In the genomic region with DNA sequence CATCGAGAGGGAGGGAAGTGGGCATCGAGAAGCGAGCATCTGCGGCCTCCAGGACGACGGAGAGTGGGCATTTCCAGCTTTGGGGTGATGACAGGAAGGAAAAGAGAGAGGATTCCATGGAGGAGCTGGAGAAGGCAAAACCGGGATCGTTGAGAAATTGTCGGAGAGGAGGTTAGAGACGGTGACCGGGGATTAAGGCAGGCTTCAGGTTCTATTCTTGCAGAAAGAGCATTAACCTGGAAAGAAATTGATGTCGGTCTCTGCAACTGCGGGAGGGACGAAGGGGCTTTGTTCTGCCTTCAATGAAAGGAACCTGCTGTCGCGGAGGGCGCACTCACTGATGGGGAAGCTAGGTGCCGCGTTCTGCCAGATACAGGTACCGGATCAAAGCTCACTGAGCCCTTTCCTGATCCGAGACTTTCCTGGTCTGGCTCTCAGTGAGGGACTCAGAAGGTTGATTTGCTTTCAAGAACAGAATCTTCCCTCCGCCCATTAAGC, we compare ENCODE assay signal across 8 mouse cellular contexts. TPM values are rescaled to one million over a fixed set of nuclear protein-coding genes. Genes with fewer than 3 reads are reported as not detected.
DNase-seq lines count a peak whose midpoint lies in the region; ATAC-seq lines count a peak whose summit lies in the region.

No protein-coding gene starts in this region.

- 0 out of 2 replicates have a peak, but pooled peaks cover 9% of the 10 kb centered on the region for H3K4me1 ChIP-seq in heart, embryonic 16.5 days (ENCODE audit: control insufficient read depth, insufficient read depth, low read length)
- no peaks in the 10 kb centered on the region for H3K4me1 ChIP-seq in embryonic facial prominence, embryonic 14.5 days (ENCODE audit: control insufficient read depth, insufficient read depth, low read length)
- H3K4me1 ChIP-seq in liver, embryonic 12.5 days, result peaks cover 9% of the 10 kb centered on the region
- peaks cover 12% of the 10 kb centered on the region for H3K4me1 ChIP-seq in stomach, embryonic 15.5 days

- no peak for DNase-seq in heart, adult 9 months (ENCODE audit: low spot score in 2 of 2)
- DNase-seq in ES-CJ7 (ENCODE audit: low read depth, low spot score), result peak; percentile 25
- DNase-seq in embryonic facial prominence, embryonic 14.5 days (ENCODE audit: low spot score), result no peak
- no peak for DNase-seq in frontal cortex, postnatal 25 days (ENCODE audit: low spot score in 2 of 2)
- no peak for DNase-seq in gastrocnemius, postnatal 36 days

- peak overlapping the region; percentile 71 for H3K4me2 ChIP-seq in heart, embryonic 16.5 days (ENCODE audit: low read depth, low read length)
- H3K4me2 ChIP-seq in embryonic facial prominence, embryonic 14.5 days (ENCODE audit: low read depth, low read length), result peak overlapping the region; percentile 97
- peak overlapping the region; percentile 64 for H3K4me2 ChIP-seq in liver, embryonic 12.5 days
- H3K4me2 ChIP-seq in stomach, embryonic 15.5 days, result peak overlapping the region; percentile 95

- H3K9ac ChIP-seq in heart, embryonic 16.5 days (ENCODE audit: low read length), result no peak overlapping the region
- peak overlapping the region; percentile 58 for H3K9ac ChIP-seq in embryonic facial prominence, embryonic 14.5 days (ENCODE audit: low read depth, low read length)
- no peak overlapping the region for H3K9ac ChIP-seq in liver, embryonic 12.5 days
- no peak overlapping the region for H3K9ac ChIP-seq in stomach, embryonic 15.5 days

- H3K27me3 ChIP-seq in heart, embryonic 16.5 days (ENCODE audit: control insufficient read depth, insufficient read depth, low read length), result peaks cover 39% of the 10 kb centered on the region
- H3K27me3 ChIP-seq in embryonic facial prominence, embryonic 14.5 days (replicated peaks; ENCODE audit: control insufficient read depth, insufficient read depth, low read length), result peaks cover 41% of the 10 kb centered on the region
- H3K27me3 ChIP-seq in liver, embryonic 12.5 days (replicated peaks), result peaks cover 64% of the 10 kb centered on the region
- H3K27me3 ChIP-seq in stomach, embryonic 15.5 days (replicated peaks), result peaks cover 32% of the 10 kb centered on the region

- no peak for ATAC-seq in heart, embryonic 16.5 days (replicated peaks; ENCODE audit: extremely low read depth, insufficient read depth, low FRiP score)
- ATAC-seq in embryonic facial prominence, embryonic 14.5 days (ENCODE audit: low read depth), result no peak
- ATAC-seq in liver, embryonic 12.5 days, result no peak
- no peak for ATAC-seq in stomach, embryonic 15.5 days (ENCODE audit: insufficient read depth, low FRiP score, low read depth)

- H3K9me3 ChIP-seq in heart, embryonic 16.5 days (replicated peaks; ENCODE audit: control insufficient read depth, low read length), result no peaks in the 10 kb centered on the region
- H3K9me3 ChIP-seq in embryonic facial prominence, embryonic 14.5 days (ENCODE audit: control insufficient read depth, low read length), result no peaks in the 10 kb centered on the region
- no peaks in the 10 kb centered on the region for H3K9me3 ChIP-seq in liver, embryonic 12.5 days (replicated peaks)
- no peaks in the 10 kb centered on the region for H3K9me3 ChIP-seq in stomach, embryonic 15.5 days

- WGBS in heart, embryonic 16.5 days, result under 1% methylated on average over 22 of the region's 22 CpGs
- WGBS in embryonic facial prominence, embryonic 14.5 days, result 1% methylated on average over 21 of the region's 22 CpGs
- 4% methylated on average over 22 of the region's 22 CpGs for WGBS in liver, embryonic 12.5 days (ENCODE audit: insufficient replicate concordance)
- WGBS in stomach, embryonic 15.5 days, result 2% methylated on average over 22 of the region's 22 CpGs

- no peaks in the 10 kb centered on the region for H3K36me3 ChIP-seq in heart, embryonic 16.5 days (ENCODE audit: control insufficient read depth, insufficient read depth)
- no peaks in the 10 kb centered on the region for H3K36me3 ChIP-seq in embryonic facial prominence, embryonic 14.5 days (ENCODE audit: control insufficient read depth, insufficient read depth, low read length)
- no peaks in the 10 kb centered on the region for H3K36me3 ChIP-seq in liver, embryonic 12.5 days
- no peaks in the 10 kb centered on the region for H3K36me3 ChIP-seq in stomach, embryonic 15.5 days

- H3K4me3 ChIP-seq in heart, embryonic 16.5 days (ENCODE audit: low read length), result peak overlapping the region; percentile 48
- peak overlapping the region; percentile 50 for H3K4me3 ChIP-seq in embryonic facial prominence, embryonic 14.5 days (ENCODE audit: low read depth, low read length)
- H3K4me3 ChIP-seq in liver, embryonic 12.5 days, result peak overlapping the region; percentile 42
- peak overlapping the region; percentile 45 for H3K4me3 ChIP-seq in stomach, embryonic 15.5 days (replicated peaks)

- no peak overlapping the region for H3K27ac ChIP-seq in heart, embryonic 16.5 days (ENCODE audit: low read length)
- no peak overlapping the region for H3K27ac ChIP-seq in embryonic facial prominence, embryonic 14.5 days (replicated peaks; ENCODE audit: low read depth, low read length)
- H3K27ac ChIP-seq in liver, embryonic 12.5 days, result no peak overlapping the region
- no peak overlapping the region for H3K27ac ChIP-seq in stomach, embryonic 15.5 days

- intact Hi-C loops in gastrocnemius, postnatal 36 days (cut with DNase I), result no loop called here

RNA-seq across cellular contexts. Expression of gene Arg2, which starts 0.7 kb away (rescaled TPM):
- polyA plus RNA-seq in heart, embryonic 16.5 days (2015; fragmentation: Nextera tagmentation; extraction: Ambion mirVana), result 0.67 and 0.99 TPM in 2 replicates
- 2.2 and 2.9 TPM in 2 replicates for polyA plus RNA-seq in embryonic facial prominence, embryonic 14.5 days (2014; fragmentation: Nextera tagmentation; extraction: Ambion mirVana)
- 0.08 TPM in 2 replicates for polyA plus RNA-seq in liver, embryonic 12.5 days (2016; fragmentation: Nextera tagmentation; extraction: Ambion mirVana)
- polyA plus RNA-seq in stomach, embryonic 15.5 days (2015; fragmentation: Nextera tagmentation; extraction: Ambion mirVana), result 1.0 and 1.2 TPM in 2 replicates
- total RNA-seq in gastrocnemius, postnatal 36 days (2021), result not detected

RNA-seq across cellular contexts. Expression of gene Vti1b, which starts 41.2 kb away (rescaled TPM):
- polyA plus RNA-seq in heart, embryonic 16.5 days (2015; fragmentation: Nextera tagmentation; extraction: Ambion mirVana), result 85.3 and 98.8 TPM in 2 replicates
- polyA plus RNA-seq in embryonic facial prominence, embryonic 14.5 days (2014; fragmentation: Nextera tagmentation; extraction: Ambion mirVana), result 86.7 and 91.5 TPM in 2 replicates
- polyA plus RNA-seq in liver, embryonic 12.5 days (2016; fragmentation: Nextera tagmentation; extraction: Ambion mirVana), result 48.0 and 52.3 TPM in 2 replicates
- 105 and 107 TPM in 2 replicates for polyA plus RNA-seq in stomach, embryonic 15.5 days (2015; fragmentation: Nextera tagmentation; extraction: Ambion mirVana)
- total RNA-seq in gastrocnemius, postnatal 36 days (2021), result 10 to 100 TPM; 63.1 to 68.7 TPM

RNA-seq across cellular contexts. Expression of gene Pigh, which starts 41.8 kb away (rescaled TPM):
- polyA plus RNA-seq in heart, embryonic 16.5 days (2015; fragmentation: Nextera tagmentation; extraction: Ambion mirVana), result 12.2 and 15.3 TPM in 2 replicates
- 20.1 and 24.5 TPM in 2 replicates for polyA plus RNA-seq in embryonic facial prominence, embryonic 14.5 days (2014; fragmentation: Nextera tagmentation; extraction: Ambion mirVana)
- polyA plus RNA-seq in liver, embryonic 12.5 days (2016; fragmentation: Nextera tagmentation; extraction: Ambion mirVana), result 10.5 and 10.7 TPM in 2 replicates
- polyA plus RNA-seq in stomach, embryonic 15.5 days (2015; fragmentation: Nextera tagmentation; extraction: Ambion mirVana), result 31.7 and 33.0 TPM in 2 replicates
- total RNA-seq in gastrocnemius, postnatal 36 days (2021), result 1 to 10 TPM; 1.5 to 2.0 TPM
